17 mouse cellular contexts compared by ENCODE assay signal in the genomic region with DNA sequence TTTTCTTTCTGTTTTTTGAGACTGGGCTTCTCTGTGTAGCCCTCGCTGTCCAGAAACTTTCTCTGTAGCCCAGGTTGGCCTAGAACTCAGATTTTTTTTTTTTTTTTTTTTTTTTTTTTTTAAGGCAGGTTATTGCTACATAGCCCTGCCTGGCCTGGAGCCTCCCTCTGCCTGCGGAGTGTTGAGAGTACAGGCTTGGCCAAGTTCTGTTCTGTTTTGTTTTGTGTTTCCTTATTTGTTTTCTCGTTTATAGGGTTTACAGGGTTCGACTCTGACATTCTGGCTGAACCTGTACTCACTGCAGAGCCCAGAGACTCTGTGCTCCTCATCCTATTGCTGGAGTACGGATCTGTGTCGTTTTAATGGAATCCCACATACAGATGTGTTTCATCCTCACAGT. TPM values are rescaled to one million over a fixed set of nuclear protein-coding genes. Genes with fewer than 3 reads are reported as not detected.
DNase-seq lines count a peak whose midpoint lies in the region; ATAC-seq and TF ChIP-seq lines count a peak whose summit lies in the region.
"Had no signal": no experiment of that assay in that cellular context is flagged by ENCODE, and none has a peak within 500 bp of the region (broad histone marks: within the 10 kb centered on the region; RNA-seq: fewer than 3 reads in every experiment).

No protein-coding gene starts in this region.

- H3K9me3 ChIP-seq in midbrain, embryonic 11.5 days (ENCODE audit: control insufficient read depth, low read length) = no peaks in the 10 kb centered on the region
- no peaks in the 10 kb centered on the region for H3K9me3 ChIP-seq in midbrain, embryonic 16.5 days (replicated peaks; ENCODE audit: control insufficient read depth, low read length, poor library complexity, severe bottlenecking)
- no peaks in the 10 kb centered on the region for H3K9me3 ChIP-seq in intestine, embryonic 16.5 days (ENCODE audit: control insufficient read depth, low read length)
- H3K9me3 ChIP-seq in stomach, embryonic 16.5 days (replicated peaks; ENCODE audit: control insufficient read depth, low read length) = no peaks in the 10 kb centered on the region
- H3K9me3 ChIP-seq: heart, embryonic 12.5 days; midbrain, embryonic 15.5 days; neural tube, embryonic 12.5 days had no signal

- H3K36me3 ChIP-seq in kidney, adult 2 months (ENCODE audit: control insufficient read depth, insufficient read depth, low read length) = no peaks in the 10 kb centered on the region
- no peaks in the 10 kb centered on the region for H3K36me3 ChIP-seq in midbrain, embryonic 11.5 days (ENCODE audit: control insufficient read depth, insufficient read depth, low read length)
- no peaks in the 10 kb centered on the region for H3K36me3 ChIP-seq in midbrain, embryonic 16.5 days (ENCODE audit: control insufficient read depth, insufficient read depth, low read length)
- peaks cover 3% of the 10 kb centered on the region; the same call in 1 of the 2 replicates for H3K36me3 ChIP-seq in intestine, embryonic 16.5 days (ENCODE audit: control insufficient read depth, insufficient read depth, low read length)
- no peaks in the 10 kb centered on the region for H3K36me3 ChIP-seq in stomach, embryonic 16.5 days (ENCODE audit: control insufficient read depth, insufficient read depth, low read length)
- H3K36me3 ChIP-seq: heart, embryonic 12.5 days; midbrain, embryonic 15.5 days; neural tube, embryonic 12.5 days had no signal

- no peak; the same call in 1 of the 2 replicates for TF ChIP-seq CTCF in kidney, adult 2 months (conservative IDR thresholded peaks at IDR 0.05; ENCODE audit: insufficient read depth, insufficient read length, low read depth, low read length)

- H3K4me3 ChIP-seq in kidney, adult 2 months (ENCODE audit: insufficient read depth, low read depth, low read length) = no peak overlapping the region
- H3K4me3 ChIP-seq in midbrain, embryonic 11.5 days (ENCODE audit: low read depth, low read length) = no peak overlapping the region
- no peak overlapping the region for H3K4me3 ChIP-seq in midbrain, embryonic 16.5 days (ENCODE audit: low read depth, low read length)
- no peak overlapping the region for H3K4me3 ChIP-seq in intestine, embryonic 16.5 days (ENCODE audit: low read length)
- H3K4me3 ChIP-seq in stomach, embryonic 16.5 days (replicated peaks; ENCODE audit: low read length) = no peak overlapping the region
- H3K4me3 ChIP-seq: heart, embryonic 12.5 days; midbrain, embryonic 15.5 days; neural tube, embryonic 12.5 days had no signal

- peak overlapping the region; percentile 20; the same call in 1 of the 2 replicates for H3K27ac ChIP-seq in kidney, adult 2 months (ENCODE audit: insufficient read depth, low read depth, low read length)
- no peak overlapping the region for H3K27ac ChIP-seq in midbrain, embryonic 11.5 days (ENCODE audit: low read depth, low read length)
- no peak overlapping the region; the same call in 1 of the 2 replicates for H3K27ac ChIP-seq in midbrain, embryonic 16.5 days (ENCODE audit: low read length)
- peak overlapping the region; percentile 68 for H3K27ac ChIP-seq in intestine, embryonic 16.5 days (ENCODE audit: low read length)
- peak overlapping the region; percentile 60; the same call in 1 of the 2 replicates for H3K27ac ChIP-seq in stomach, embryonic 16.5 days (ENCODE audit: low read length)
- H3K27ac ChIP-seq: midbrain, embryonic 15.5 days; neural tube, embryonic 12.5 days had no signal

- ATAC-seq in midbrain, embryonic 11.5 days (ENCODE audit: low FRiP score) = no peak
- no peak for ATAC-seq in midbrain, embryonic 16.5 days
- ATAC-seq in intestine, embryonic 16.5 days = no peak
- no peak for ATAC-seq in stomach, embryonic 16.5 days (ENCODE audit: insufficient read depth, low FRiP score)
- ATAC-seq: activated CD4-positive, CD25-positive, alpha-beta regulatory T cell, adult 4 months; forebrain, postnatal 0 days; midbrain, embryonic 15.5 days had no signal

- no peak overlapping the region for H3K9ac ChIP-seq in midbrain, embryonic 11.5 days (ENCODE audit: low read length)
- no peak overlapping the region for H3K9ac ChIP-seq in midbrain, embryonic 16.5 days (ENCODE audit: low read depth, low read length)
- no peak overlapping the region for H3K9ac ChIP-seq in intestine, embryonic 16.5 days (ENCODE audit: low read depth, low read length)
- H3K9ac ChIP-seq in stomach, embryonic 16.5 days (ENCODE audit: low read length) = no peak overlapping the region
- H3K9ac ChIP-seq: forebrain, postnatal 0 days; heart, embryonic 12.5 days; midbrain, embryonic 15.5 days; neural tube, embryonic 12.5 days had no signal

- peaks cover 24% of the 10 kb centered on the region for H3K4me1 ChIP-seq in kidney, adult 2 months (ENCODE audit: control insufficient read depth, insufficient read depth, low read length)
- peaks cover 7% of the 10 kb centered on the region for H3K4me1 ChIP-seq in midbrain, embryonic 11.5 days (ENCODE audit: control insufficient read depth, insufficient read depth, low read length)
- H3K4me1 ChIP-seq in midbrain, embryonic 16.5 days (ENCODE audit: control insufficient read depth, insufficient read depth, low read length) = peaks cover 6% of the 10 kb centered on the region; the same call in 1 of the 2 replicates
- peaks cover 24% of the 10 kb centered on the region for H3K4me1 ChIP-seq in intestine, embryonic 16.5 days (ENCODE audit: control insufficient read depth, insufficient read depth, low read length)
- no peaks in the 10 kb centered on the region; the same call in none of the 2 replicates for H3K4me1 ChIP-seq in stomach, embryonic 16.5 days (ENCODE audit: control insufficient read depth, insufficient read depth, low read length)

- H3K4me2 ChIP-seq in midbrain, embryonic 11.5 days = no peak overlapping the region
- no peak overlapping the region for H3K4me2 ChIP-seq in midbrain, embryonic 16.5 days (ENCODE audit: low read length)
- H3K4me2 ChIP-seq in intestine, embryonic 16.5 days (ENCODE audit: low read depth, low read length) = no peak overlapping the region
- H3K4me2 ChIP-seq in stomach, embryonic 16.5 days (ENCODE audit: low read depth, low read length) = no peak overlapping the region
- H3K4me2 ChIP-seq: heart, embryonic 12.5 days; midbrain, embryonic 15.5 days; neural tube, embryonic 12.5 days had no signal

- WGBS in kidney, adult 2 months = 61% methylated on average over 6 of the region's 6 CpGs
- 88% methylated on average over 6 of the region's 6 CpGs for whole genome bisulfite sequencing in midbrain, embryonic 11.5 days
- 83% methylated on average over 6 of the region's 6 CpGs for WGBS in midbrain, embryonic 16.5 days
- 65% methylated on average over 6 of the region's 6 CpGs for WGBS in intestine, embryonic 16.5 days
- 62% methylated on average over 6 of the region's 6 CpGs for WGBS in stomach, embryonic 16.5 days

- H3K27me3 ChIP-seq in kidney, adult 2 months (replicated peaks; ENCODE audit: control insufficient read depth, insufficient read depth, low read length) = no peaks in the 10 kb centered on the region
- no peaks in the 10 kb centered on the region for H3K27me3 ChIP-seq in midbrain, embryonic 11.5 days (ENCODE audit: control insufficient read depth, insufficient read depth, low read length)
- H3K27me3 ChIP-seq in midbrain, embryonic 16.5 days (ENCODE audit: control insufficient read depth, insufficient read depth, low read depth, low read length) = no peaks in the 10 kb centered on the region
- H3K27me3 ChIP-seq in intestine, embryonic 16.5 days (replicated peaks; ENCODE audit: control insufficient read depth, insufficient read depth, low read length) = no peaks in the 10 kb centered on the region
- H3K27me3 ChIP-seq in stomach, embryonic 16.5 days (ENCODE audit: control insufficient read depth, insufficient read depth, low read length) = no peaks in the 10 kb centered on the region
- H3K27me3 ChIP-seq: heart, embryonic 12.5 days; midbrain, embryonic 15.5 days; neural tube, embryonic 12.5 days had no signal

- no peak for DNase-seq in kidney, adult 2 months
- DNase-seq in kidney, postnatal 36 days = no peak
- DNase-seq in midbrain, embryonic 11.5 days (ENCODE audit: low spot score, missing footprints) = peak; percentile 28
- DNase-seq in layer of hippocampus, adult 9-10 months (ENCODE audit: low spot score) = no peak
- DNase-seq: cerebellum, adult 11-12 months; forebrain, postnatal 0 days; gastrocnemius, postnatal 10 days; kidney, adult 8-10 months; left cerebral cortex, postnatal 4 days; spleen, adult 18-20 months had no signal

- TF ChIP-seq POLR2A in kidney, adult 2 months (IDR thresholded peaks at IDR 0.05; ENCODE audit: low read depth, low read length) = no peak

RNA-seq across cellular contexts. Expression of a gene that starts 13.7 kb away (rescaled TPM):
- polyA plus RNA-seq in kidney, adult 2 months (2012; rRNA removed) = 29.9 and 32.7 TPM in 2 replicates
- polyA plus RNA-seq in midbrain, embryonic 11.5 days (2014; fragmentation: Nextera tagmentation; extraction: Ambion mirVana) = 22.0 and 25.9 TPM in 2 replicates
- 11.8 and 15.2 TPM in 2 replicates for polyA plus RNA-seq in midbrain, embryonic 16.5 days (2015; fragmentation: Nextera tagmentation; extraction: Ambion mirVana)
- polyA plus RNA-seq in intestine, embryonic 16.5 days (2015; fragmentation: Nextera tagmentation; extraction: Ambion mirVana) = 105 and 112 TPM in 2 replicates
- 89.4 and 95.8 TPM in 2 replicates for polyA plus RNA-seq in stomach, embryonic 16.5 days (2015; fragmentation: Nextera tagmentation; extraction: Ambion mirVana)

Comparison
In these comparisons a context has a peak if more than half of its experiments do, and no peak if none do; other contexts are left out.
1. H3K27ac ChIP-seq: peak in kidney, adult 2 months (single experiment), intestine, embryonic 16.5 days (single experiment) and stomach, embryonic 16.5 days (single experiment); none in midbrain, embryonic 11.5 days (single experiment) and midbrain, embryonic 16.5 days (single experiment).